Mouse (Mus musculus) common myeloid progenitor, adult 5-6 weeks (primary cell): ENCODE measurements around the gene Dmac2. TPM values are rescaled to one million over a fixed set of nuclear protein-coding genes. Genes with fewer than 3 reads are reported as not detected.
"Not testable (repeated sequence)": the region's sequence is repeated elsewhere in the genome, so short reads cannot be mapped to it uniquely, and the experiment has no call there.

Experiments
- ATAC-seq: replicated peaks from 2 replicates; pipeline ENCODE4 v1.8.0; 2016; ENCODE audit warnings: low read depth, mild to moderate bottlenecking, moderate TSS enrichment, inconsistent platforms; ENCODE audit not compliant: poor library complexity, severe bottlenecking
- total RNA-seq: library from RNA; stranded (forward); fragments of 200-1000, 187-1606 nt; gene quantifications from 2 replicates; pipeline ENCODE4 v1.2.3, GENCODE M21; 2017

Gene Dmac2
- 37.2 and 42.5 TPM in 2 replicates for total RNA-seq

GRCm38 (mm10) chr7:25618865-25619721 lies at the start of gene Dmac2:
Dmac2 (plus strand) TSS chr7:25619414.
- ATAC-seq: peak; percentile 96

GRCm38 (mm10) chr7:25573806-25574205 lies 45.4 kb upstream of the Dmac2 start:
- not testable (repeated sequence) for ATAC-seq

GRCm38 (mm10) chr7:25575105-25575504 lies 44.1 kb upstream of the Dmac2 start:
- no peak for ATAC-seq

GRCm38 (mm10) chr7:25575870-25576269 lies 43.3 kb upstream of the Dmac2 start:
- no peak for ATAC-seq

- ATAC-seq: not testable (repeated sequence)
Measured at GRCm38 (mm10) chr7:25576308-25576707, 42.9 kb upstream of the Dmac2 start.

GRCm38 (mm10) chr7:25576793-25577437 lies 42.3 kb upstream of the Dmac2 start:
- ATAC-seq: peak; percentile 98

- ATAC-seq: no peak
Measured at GRCm38 (mm10) chr7:25579441-25579840, 39.8 kb upstream of the Dmac2 start.

GRCm38 (mm10) chr7:25582301-25582810 lies 36.9 kb upstream of the Dmac2 start:
- no peak for ATAC-seq

- ATAC-seq: no peak
Measured at GRCm38 (mm10) chr7:25584651-25585050, 34.6 kb upstream of the Dmac2 start.

- ATAC-seq: no peak
Measured at GRCm38 (mm10) chr7:25585351-25586204, 33.6 kb upstream of the Dmac2 start.

- ATAC-seq: no peak
Measured at GRCm38 (mm10) chr7:25591226-25591625, 28.0 kb upstream of the Dmac2 start.

- no peak for ATAC-seq
Measured at GRCm38 (mm10) chr7:25593859-25594258, 25.4 kb upstream of the Dmac2 start.

GRCm38 (mm10) chr7:25599663-25600062 lies 19.6 kb upstream of the Dmac2 start:
- peak; percentile 93 for ATAC-seq

GRCm38 (mm10) chr7:25600666-25601065 lies 18.5 kb upstream of the Dmac2 start:
- ATAC-seq: no peak

- ATAC-seq: no peak
Measured at GRCm38 (mm10) chr7:25601346-25601745, 17.9 kb upstream of the Dmac2 start.

- ATAC-seq: peak; percentile 79
Measured at GRCm38 (mm10) chr7:25606625-25607063, 12.6 kb upstream of the Dmac2 start.

- ATAC-seq: no peak
Measured at GRCm38 (mm10) chr7:25607196-25607595, 12.0 kb upstream of the Dmac2 start.

GRCm38 (mm10) chr7:25610056-25610455 lies 9.2 kb upstream of the Dmac2 start:
- ATAC-seq: no peak; the same call in 1 of the 2 replicates

GRCm38 (mm10) chr7:25611501-25611900 lies 7.7 kb upstream of the Dmac2 start:
- ATAC-seq: no peak

- ATAC-seq: no peak
Measured at GRCm38 (mm10) chr7:25614086-25614485, 5.1 kb upstream of the Dmac2 start.
